Mouse (Mus musculus): ENCODE data around the gene Vps37b. TPM values are rescaled to one million over a fixed set of nuclear protein-coding genes. Genes with fewer than 3 reads are reported as not detected.

Gene Vps37b
- polyA plus RNA-seq, 1 experiment from 2014 or later = 82.4 TPM

GRCm38 (mm10) chr5:124016291-124016821 is 15.7 kb downstream of the Vps37b start:
- no peaks in the 10 kb centered on the region for H3K9me3 ChIP-seq
- H3K4me1 ChIP-seq (replicated peaks) = peaks cover 91% of the 10 kb centered on the region
- WGBS = 75% methylated on average over 7 of the region's 7 CpGs
- H3K9ac ChIP-seq = no peak overlapping the region
- H3K27ac ChIP-seq (replicated peaks) = 0 out of 2 replicates have a peak overlapping the region, but pooled peaks have one; percentile 11
- no peak overlapping the region for H3K4me2 ChIP-seq
- no peaks in the 10 kb centered on the region for H3K27me3 ChIP-seq
- no peak for ATAC-seq (ENCODE audit: low FRiP score, low read depth)
- H3K36me3 ChIP-seq = no peaks in the 10 kb centered on the region
- H3K4me3 ChIP-seq = no peak overlapping the region

- Histone ChIP-seq H3K9ac (no peak overlapping the region), H3K27me3 (no peaks in the 10 kb centered on the region), H3K27ac (replicated peaks) (peak overlapping the region; percentile 73; the same call in 1 of the 2 replicates), H3K4me3 (no peak overlapping the region), H3K4me1 (replicated peaks) (peaks cover 93% of the 10 kb centered on the region), H3K4me2 (no peak overlapping the region), H3K9me3 (no peaks in the 10 kb centered on the region), H3K36me3 (no peaks in the 10 kb centered on the region)
- ATAC-seq (ENCODE audit: low FRiP score, low read depth) = no peak
- WGBS = 70% methylated on average over 2 of the region's 2 CpGs
Observed at GRCm38 (mm10) chr5:124015727-124016126, 16.3 kb downstream of the Vps37b start.

- Histone ChIP-seq H3K4me3 (no peak overlapping the region), H3K27ac (replicated peaks) (peak overlapping the region; percentile 73), H3K9ac (no peak overlapping the region), H3K36me3 (peaks cover 5% of the 10 kb centered on the region), H3K4me2 (no peak overlapping the region), H3K27me3 (no peaks in the 10 kb centered on the region), H3K9me3 (no peaks in the 10 kb centered on the region), H3K4me1 (replicated peaks) (peaks cover 98% of the 10 kb centered on the region)
- 5% methylated on average over 11 of the region's 11 CpGs for WGBS
- no peak for ATAC-seq (ENCODE audit: low FRiP score, low read depth)
Observed at GRCm38 (mm10) chr5:124014791-124015251, 17.2 kb downstream of the Vps37b start.

- no peaks in the 10 kb centered on the region for H3K9me3 ChIP-seq
- no peak for ATAC-seq (ENCODE audit: low FRiP score, low read depth)
- H3K27ac ChIP-seq (replicated peaks) = peak overlapping the region; percentile 73
- no peaks in the 10 kb centered on the region for H3K27me3 ChIP-seq
- peaks cover 8% of the 10 kb centered on the region for H3K36me3 ChIP-seq
- no peak overlapping the region for H3K4me3 ChIP-seq
- peaks cover 92% of the 10 kb centered on the region for H3K4me1 ChIP-seq (replicated peaks)
- no peak overlapping the region for H3K9ac ChIP-seq
- peak overlapping the region; percentile 2; the same call in 1 of the 2 replicates for H3K4me2 ChIP-seq
- 60% methylated on average over 3 of the region's 3 CpGs for WGBS
Observed at GRCm38 (mm10) chr5:124014180-124014579, 17.9 kb downstream of the Vps37b start.

- H3K9ac ChIP-seq = no peak overlapping the region
- no peaks in the 10 kb centered on the region for H3K9me3 ChIP-seq
- peaks cover 88% of the 10 kb centered on the region for H3K4me1 ChIP-seq (replicated peaks)
- no peaks in the 10 kb centered on the region for H3K27me3 ChIP-seq
- ATAC-seq (ENCODE audit: low FRiP score, low read depth) = no peak
- peak overlapping the region; percentile 73 for H3K27ac ChIP-seq (replicated peaks)
- peaks cover 11% of the 10 kb centered on the region for H3K36me3 ChIP-seq
- 72% methylated on average over 16 of the region's 16 CpGs for whole genome bisulfite sequencing
- peak overlapping the region; percentile 2; the same call in 1 of the 2 replicates for H3K4me2 ChIP-seq
- no peak overlapping the region for H3K4me3 ChIP-seq
Observed at GRCm38 (mm10) chr5:124013747-124014146, 18.3 kb downstream of the Vps37b start.

- Histone ChIP-seq H3K9me3 (no peaks in the 10 kb centered on the region), H3K4me2 (no peak overlapping the region), H3K36me3 (peaks cover 20% of the 10 kb centered on the region), H3K27ac (replicated peaks) (peak overlapping the region; percentile 73), H3K9ac (no peak overlapping the region), H3K27me3 (no peaks in the 10 kb centered on the region), H3K4me3 (no peak overlapping the region), H3K4me1 (replicated peaks) (peaks cover 79% of the 10 kb centered on the region)
- WGBS = 76% methylated on average over 10 of the region's 10 CpGs
- ATAC-seq (ENCODE audit: low FRiP score, low read depth) = no peak
Observed at GRCm38 (mm10) chr5:124012885-124013284, 19.2 kb downstream of the Vps37b start.

GRCm38 (mm10) chr5:124011927-124012326 is 20.1 kb downstream of the Vps37b start:
- Histone ChIP-seq H3K9ac (peak overlapping the region; percentile 9; the same call in 1 of the 2 replicates), H3K4me1 (replicated peaks) (peaks cover 75% of the 10 kb centered on the region), H3K27me3 (no peaks in the 10 kb centered on the region), H3K27ac (replicated peaks) (peak overlapping the region; percentile 73), H3K4me3 (no peak overlapping the region), H3K9me3 (no peaks in the 10 kb centered on the region), H3K36me3 (peaks cover 25% of the 10 kb centered on the region), H3K4me2 (peak overlapping the region; percentile 33)
- 3% methylated on average over 8 of the region's 8 CpGs for WGBS
- ATAC-seq (ENCODE audit: low FRiP score, low read depth) = no peak

- Histone ChIP-seq H3K9ac (peak overlapping the region; percentile 32; the same call in 1 of the 2 replicates), H3K27me3 (no peaks in the 10 kb centered on the region), H3K4me2 (peak overlapping the region; percentile 33), H3K4me1 (replicated peaks) (peaks cover 69% of the 10 kb centered on the region), H3K36me3 (peaks cover 33% of the 10 kb centered on the region), H3K27ac (replicated peaks) (peak overlapping the region; percentile 73), H3K4me3 (no peak overlapping the region; the same call in 1 of the 2 replicates), H3K9me3 (no peaks in the 10 kb centered on the region)
- ATAC-seq (ENCODE audit: low FRiP score, low read depth) = peak; percentile 41; the same call in 1 of the 2 replicates
- WGBS = 5% methylated on average over 19 of the region's 19 CpGs
Observed at GRCm38 (mm10) chr5:124010910-124011655, 21.0 kb downstream of the Vps37b start.

GRCm38 (mm10) chr5:124010077-124010476 is 22.0 kb downstream of the Vps37b start:
- H3K9ac ChIP-seq = no peak overlapping the region
- 92% methylated on average over 8 of the region's 8 CpGs for WGBS
- ATAC-seq (ENCODE audit: low FRiP score, low read depth) = no peak
- no peaks in the 10 kb centered on the region for H3K27me3 ChIP-seq
- H3K36me3 ChIP-seq = peaks cover 42% of the 10 kb centered on the region
- H3K4me1 ChIP-seq (replicated peaks) = peaks cover 62% of the 10 kb centered on the region
- H3K9me3 ChIP-seq = no peaks in the 10 kb centered on the region
- no peak overlapping the region for H3K4me3 ChIP-seq
- peak overlapping the region; percentile 73 for H3K27ac ChIP-seq (replicated peaks)
- H3K4me2 ChIP-seq = no peak overlapping the region

GRCm38 (mm10) chr5:124006891-124007491 is 25.1 kb downstream of the Vps37b start:
- Histone ChIP-seq H3K36me3 (peaks cover 48% of the 10 kb centered on the region), H3K27ac (replicated peaks) (peak overlapping the region; percentile 50; the same call in 1 of the 2 replicates)

GRCm38 (mm10) chr5:124006082-124006873 is 25.8 kb downstream of the Vps37b start:
- Histone ChIP-seq H3K9ac (no peak overlapping the region), H3K27me3 (no peaks in the 10 kb centered on the region), H3K36me3 (peaks cover 48% of the 10 kb centered on the region), H3K27ac (replicated peaks) (peak overlapping the region; percentile 50; the same call in 1 of the 2 replicates), H3K4me2 (no peak overlapping the region), H3K4me3 (no peak overlapping the region), H3K4me1 (replicated peaks) (peaks cover 42% of the 10 kb centered on the region), H3K9me3 (no peaks in the 10 kb centered on the region)
- WGBS = 81% methylated on average over 26 of the region's 26 CpGs
- no peak for ATAC-seq (ENCODE audit: low FRiP score, low read depth)

More at GRCm38 (mm10) chr5:124006891-124007491, 25.1 kb downstream of the Vps37b start:
- 75% methylated on average over 17 of the region's 17 CpGs for WGBS
- no peaks in the 10 kb centered on the region for H3K27me3 ChIP-seq
- H3K4me2 ChIP-seq = no peak overlapping the region
- H3K9ac ChIP-seq = no peak overlapping the region
- ATAC-seq (ENCODE audit: low FRiP score, low read depth) = no peak
- H3K4me1 ChIP-seq (replicated peaks) = peaks cover 49% of the 10 kb centered on the region
- H3K4me3 ChIP-seq = no peak overlapping the region
- H3K9me3 ChIP-seq = no peaks in the 10 kb centered on the region

All from hindbrain, embryonic 15.5 days (tissue).